Mouse (Mus musculus) C2C12 (cell line): ENCODE results near the gene 2310079G19Rik.

ENCODE experiments used
- CEBPB ChIP-seq: IDR thresholded peaks from one replicate; pipeline ENCODE4 v1.6.1; 2011; ENCODE audit warnings: low read depth, mild to moderate bottlenecking, control low read depth, moderate library complexity
- CTCF ChIP-seq: IDR thresholded peaks from one replicate; pipeline ENCODE4 v1.5.1; 2011; ENCODE audit not compliant: control insufficient read depth, insufficient read depth, insufficient read length
- FOSL1 ChIP-seq: IDR thresholded peaks from one replicate; pipeline ENCODE4 v1.8.0; 2011; ENCODE audit warnings: mild to moderate bottlenecking, low read length; ENCODE audit not compliant: poor library complexity, insufficient read depth, severe bottlenecking
- MAX ChIP-seq: IDR thresholded peaks from one replicate; pipeline ENCODE4 v1.6.1; 2011; ENCODE audit warnings: mild to moderate bottlenecking, control low read depth
- USF1 ChIP-seq: IDR thresholded peaks from one replicate; pipeline ENCODE4 v1.6.1; 2011; ENCODE audit warnings: low read depth, mild to moderate bottlenecking, control low read depth, moderate library complexity

DNA sequence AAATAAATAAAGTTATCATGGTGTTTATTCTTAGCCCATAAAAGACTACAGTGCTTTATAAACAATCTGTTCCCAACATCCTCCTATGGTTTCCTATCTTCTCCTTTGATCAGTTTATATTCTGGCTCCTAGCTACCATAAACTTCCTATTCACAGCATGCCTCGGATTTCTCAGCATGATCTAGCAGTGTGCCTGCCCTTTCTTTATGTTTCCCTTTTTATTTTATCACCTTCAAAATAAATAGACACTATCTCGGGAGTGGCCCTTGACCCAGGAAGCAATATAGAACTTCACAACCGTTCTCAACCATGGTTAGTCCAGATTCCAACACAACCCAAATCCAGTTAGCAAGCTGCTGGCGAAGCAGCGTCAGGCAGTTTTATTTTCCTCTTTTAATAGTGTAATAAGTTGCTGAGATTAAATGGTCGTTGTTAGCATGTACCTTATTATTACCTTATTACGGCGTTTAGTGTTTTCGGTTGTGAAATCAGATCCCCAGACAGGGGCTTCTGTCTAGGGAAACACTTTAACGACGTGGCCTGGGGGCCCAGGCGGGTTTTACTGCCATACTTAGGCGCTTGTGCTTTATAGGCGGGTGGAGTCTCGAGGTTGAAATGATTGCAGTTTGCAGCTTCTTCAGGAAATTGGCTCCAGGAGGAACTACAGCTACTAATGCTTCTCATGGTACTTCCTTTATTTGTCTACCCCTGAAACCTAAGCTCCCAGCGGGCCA, 27.8 kb downstream of the 2310079G19Rik start:
- TF ChIP-seq CTCF = no peak
- TF ChIP-seq MAX = no peak
- TF ChIP-seq CEBPB = no peak
- no peak for TF ChIP-seq USF1
- no peak for TF ChIP-seq FOSL1
